In genomic region chr1:191299215-191299942, GRCm38 (mm10) we compare ENCODE assay signal across 10 mouse cellular contexts. TPM values are rescaled to one million over a fixed set of nuclear protein-coding genes. Genes with fewer than 3 reads are reported as not detected.
DNase-seq lines count a peak whose midpoint lies in the region.
"Had no signal": no experiment of that assay in that cellular context is flagged by ENCODE, and none has a peak within 500 bp of the region (broad histone marks: within the 10 kb centered on the region; RNA-seq: fewer than 3 reads in every experiment).

No protein-coding gene starts in this region.

- H3K27me3 ChIP-seq in embryonic facial prominence, embryonic 10.5 days (replicated peaks; ENCODE audit: low read depth, poor library complexity, severe bottlenecking): no peaks in the 10 kb centered on the region
- H3K27me3 ChIP-seq: embryonic facial prominence, embryonic 12.5 days; lung, embryonic 15.5 days had no signal

- WGBS in embryonic facial prominence, embryonic 10.5 days: 55% methylated on average over 11 of the region's 11 CpGs

- H3K9me3 ChIP-seq in embryonic facial prominence, embryonic 10.5 days: no peaks in the 10 kb centered on the region
- H3K9me3 ChIP-seq: embryonic facial prominence, embryonic 12.5 days; lung, embryonic 15.5 days had no signal

- DNase-seq in left cerebral cortex, adult 18-20 months (ENCODE audit: low spot score in 2 of 2): peak; percentile 40 to 48
- DNase-seq in left cerebral cortex, adult 11 months (ENCODE audit: low spot score): no peak
- DNase-seq in ZHBTc4 (ENCODE audit: low read depth, low spot score): peak; percentile 57
- DNase-seq in embryonic facial prominence, embryonic 10.5 days (ENCODE audit: low spot score): peak; percentile 43
- DNase-seq in heart, postnatal 36 days: peak; percentile 58 to 70
- peak; percentile 71 for DNase-seq in lung, postnatal 36 days
- no peak for DNase-seq in Muller cell, postnatal 12 days (ENCODE audit: inconsistent ontology term)
- no peak for DNase-seq in cerebellum, postnatal 36 days

- H3K27ac ChIP-seq in embryonic facial prominence, embryonic 10.5 days (replicated peaks): no peak overlapping the region; the same call in 1 of the 2 replicates
- H3K27ac ChIP-seq: embryonic facial prominence, embryonic 12.5 days; lung, embryonic 15.5 days had no signal

- no peak overlapping the region for H3K4me3 ChIP-seq in embryonic facial prominence, embryonic 10.5 days
- H3K4me3 ChIP-seq: embryonic facial prominence, embryonic 12.5 days; lung, embryonic 15.5 days had no signal

- peaks cover 18% of the 10 kb centered on the region for H3K4me1 ChIP-seq in embryonic facial prominence, embryonic 10.5 days
- H3K4me1 ChIP-seq: embryonic facial prominence, embryonic 12.5 days had no signal

- intact Hi-C loops in heart, postnatal 36 days (cut with DNase I): no loop called here

- H3K36me3 ChIP-seq in embryonic facial prominence, embryonic 10.5 days (replicated peaks): no peaks in the 10 kb centered on the region
- H3K36me3 ChIP-seq: embryonic facial prominence, embryonic 12.5 days; lung, embryonic 15.5 days had no signal

RNA-seq across cellular contexts. Expression of gene Nenf, which starts 18.6 kb away (rescaled TPM):
- 10 to 100 TPM; 76.1 to 80.3 TPM for total RNA-seq in left cerebral cortex, adult 18-20 months (2021)
- 42.8 and 48.6 TPM in 2 replicates for polyA plus RNA-seq in embryonic facial prominence, embryonic 10.5 days (2016; fragmentation: Nextera tagmentation; extraction: Ambion mirVana)
- total RNA-seq in heart, postnatal 36 days (2021): 100 to 1,000 TPM; 105 to 108 TPM

RNA-seq across cellular contexts. Expression of gene Tmem206, which starts 26.3 kb away (rescaled TPM):
- 10 to 100 TPM in 1 of 2 experiments, 1 to 10 TPM in 1; 8.2 to 10.4 TPM for total RNA-seq in left cerebral cortex, adult 18-20 months (2021)
- 25.4 and 26.0 TPM in 2 replicates for polyA plus RNA-seq in embryonic facial prominence, embryonic 10.5 days (2016; fragmentation: Nextera tagmentation; extraction: Ambion mirVana)
- 1 to 10 TPM; 3.2 to 4.2 TPM for total RNA-seq in heart, postnatal 36 days (2021)

Comparison
In these comparisons a context has a peak if more than half of its experiments do, and no peak if none do; other contexts are left out.
1. DNase-seq: peak in left cerebral cortex, adult 18-20 months (2 of 2), ZHBTc4 (single experiment), embryonic facial prominence, embryonic 10.5 days (single experiment), heart, postnatal 36 days (2 of 2) and lung, postnatal 36 days (single experiment); none in left cerebral cortex, adult 11 months (single experiment), Muller cell, postnatal 12 days (single experiment) and cerebellum, postnatal 36 days (0 of 2).